Mouse (Mus musculus): ENCODE measurements around the gene Sstr5. TPM values are rescaled to one million over a fixed set of nuclear protein-coding genes. Genes with fewer than 3 reads are reported as not detected.

The Sstr5 gene
- polyA plus RNA-seq, 1 experiment from 2014 or later: 0.36 TPM

- no peaks in the 10 kb centered on the region for H3K27me3 ChIP-seq (ENCODE audit: control insufficient read depth, insufficient read depth, low read length)
- no peak overlapping the region for H3K4me3 ChIP-seq (replicated peaks; ENCODE audit: low read depth, low read length)
- no peaks in the 10 kb centered on the region for H3K36me3 ChIP-seq (ENCODE audit: control insufficient read depth, insufficient read depth, low read length)
- no peak overlapping the region for H3K4me2 ChIP-seq (ENCODE audit: low read length)
- ATAC-seq (ENCODE audit: low FRiP score, low TSS enrichment): no peak
- H3K27ac ChIP-seq (replicated peaks; ENCODE audit: low read depth, low read length): no peak overlapping the region
- 71% methylated on average over 5 of the region's 5 CpGs for WGBS
- no peaks in the 10 kb centered on the region for H3K9me3 ChIP-seq (ENCODE audit: control insufficient read depth, low read length)
- no peak for DNase-seq
- 0 out of 2 replicates have a peak, but pooled peaks cover 7% of the 10 kb centered on the region for H3K4me1 ChIP-seq (ENCODE audit: control insufficient read depth, insufficient read depth, low read length)
- no peak overlapping the region for H3K9ac ChIP-seq (replicated peaks; ENCODE audit: low read length)
Observed at GRCm38 (mm10) chr17:25452246-25452965, 44.7 kb downstream of the Sstr5 start.

GRCm38 (mm10) chr17:25450329-25450728 lies 46.8 kb downstream of the Sstr5 start:
- no peak overlapping the region for H3K4me2 ChIP-seq (ENCODE audit: low read length)
- DNase-seq (no peak), ATAC-seq (ENCODE audit: low FRiP score, low TSS enrichment) (no peak)
- H3K27me3 ChIP-seq (ENCODE audit: control insufficient read depth, insufficient read depth, low read length): no peaks in the 10 kb centered on the region
- H3K4me3 ChIP-seq (replicated peaks; ENCODE audit: low read depth, low read length): no peak overlapping the region
- no peak overlapping the region for H3K9ac ChIP-seq (replicated peaks; ENCODE audit: low read length)
- H3K4me1 ChIP-seq (ENCODE audit: control insufficient read depth, insufficient read depth, low read length): 0 out of 2 replicates have a peak, but pooled peaks cover under 1% of the 10 kb centered on the region
- no peaks in the 10 kb centered on the region for H3K9me3 ChIP-seq (ENCODE audit: control insufficient read depth, low read length)
- no peaks in the 10 kb centered on the region for H3K36me3 ChIP-seq (ENCODE audit: control insufficient read depth, insufficient read depth, low read length)
- no peak overlapping the region for H3K27ac ChIP-seq (replicated peaks; ENCODE audit: low read depth, low read length)
- WGBS: 67% methylated on average over 4 of the region's 4 CpGs

- 85% methylated on average over 12 of the region's 12 CpGs for WGBS
- H3K9ac ChIP-seq (replicated peaks; ENCODE audit: low read length): no peak overlapping the region
- DNase-seq (no peak), ATAC-seq (ENCODE audit: low FRiP score, low TSS enrichment) (no peak)
- H3K4me2 ChIP-seq (ENCODE audit: low read length): no peak overlapping the region
- H3K27ac ChIP-seq (replicated peaks; ENCODE audit: low read depth, low read length): no peak overlapping the region
- H3K4me1 ChIP-seq (ENCODE audit: control insufficient read depth, insufficient read depth, low read length): 0 out of 2 replicates have a peak, but pooled peaks cover 4% of the 10 kb centered on the region
- H3K36me3 ChIP-seq (ENCODE audit: control insufficient read depth, insufficient read depth, low read length): no peaks in the 10 kb centered on the region
- H3K4me3 ChIP-seq (replicated peaks; ENCODE audit: low read depth, low read length): no peak overlapping the region
- H3K27me3 ChIP-seq (ENCODE audit: control insufficient read depth, insufficient read depth, low read length): no peaks in the 10 kb centered on the region
- no peaks in the 10 kb centered on the region for H3K9me3 ChIP-seq (ENCODE audit: control insufficient read depth, low read length)
Observed at GRCm38 (mm10) chr17:25447865-25448264, 49.2 kb downstream of the Sstr5 start.

GRCm38 (mm10) chr17:25445841-25446240 lies 51.2 kb downstream of the Sstr5 start:
- Histone ChIP-seq H3K4me3 (replicated peaks; ENCODE audit: low read depth, low read length) (no peak overlapping the region), H3K9ac (replicated peaks; ENCODE audit: low read length) (no peak overlapping the region), H3K27me3 (ENCODE audit: control insufficient read depth, insufficient read depth, low read length) (no peaks in the 10 kb centered on the region), H3K4me2 (ENCODE audit: low read length) (no peak overlapping the region), H3K4me1 (ENCODE audit: control insufficient read depth, insufficient read depth, low read length) (0 out of 2 replicates have a peak, but pooled peaks cover 4% of the 10 kb centered on the region), H3K36me3 (ENCODE audit: control insufficient read depth, insufficient read depth, low read length) (no peaks in the 10 kb centered on the region), H3K27ac (replicated peaks; ENCODE audit: low read depth, low read length) (no peak overlapping the region), H3K9me3 (ENCODE audit: control insufficient read depth, low read length) (no peaks in the 10 kb centered on the region)
- 91% methylated on average over 3 of the region's 3 CpGs for WGBS
- ATAC-seq (ENCODE audit: low FRiP score, low TSS enrichment) (no peak), DNase-seq (no peak)

- WGBS: 54% methylated on average over 4 of the region's 4 CpGs
- ATAC-seq (ENCODE audit: low FRiP score, low TSS enrichment) (no peak), DNase-seq (peak; percentile 27)
- H3K4me1 ChIP-seq (ENCODE audit: control insufficient read depth, insufficient read depth, low read length): 0 out of 2 replicates have a peak, but pooled peaks cover 4% of the 10 kb centered on the region
- H3K36me3 ChIP-seq (ENCODE audit: control insufficient read depth, insufficient read depth, low read length): no peaks in the 10 kb centered on the region
- H3K4me3 ChIP-seq (replicated peaks; ENCODE audit: low read depth, low read length): no peak overlapping the region
- no peak overlapping the region for H3K9ac ChIP-seq (replicated peaks; ENCODE audit: low read length)
- H3K27ac ChIP-seq (replicated peaks; ENCODE audit: low read depth, low read length): no peak overlapping the region
- H3K27me3 ChIP-seq (ENCODE audit: control insufficient read depth, insufficient read depth, low read length): no peaks in the 10 kb centered on the region
- no peak overlapping the region for H3K4me2 ChIP-seq (ENCODE audit: low read length)
- H3K9me3 ChIP-seq (ENCODE audit: control insufficient read depth, low read length): no peaks in the 10 kb centered on the region
Observed at GRCm38 (mm10) chr17:25445074-25445473, 52.0 kb downstream of the Sstr5 start.

GRCm38 (mm10) chr17:25442889-25443288 lies 54.2 kb downstream of the Sstr5 start:
- no peak for DNase-seq
- 83% methylated on average over 3 of the region's 3 CpGs for WGBS
- ATAC-seq (ENCODE audit: low FRiP score, low TSS enrichment): no peak
- no peaks in the 10 kb centered on the region for H3K36me3 ChIP-seq (ENCODE audit: control insufficient read depth, insufficient read depth, low read length)
- no peak overlapping the region for H3K4me3 ChIP-seq (replicated peaks; ENCODE audit: low read depth, low read length)
- no peak overlapping the region for H3K27ac ChIP-seq (replicated peaks; ENCODE audit: low read depth, low read length)
- H3K4me1 ChIP-seq (ENCODE audit: control insufficient read depth, insufficient read depth, low read length): 0 out of 2 replicates have a peak, but pooled peaks cover 4% of the 10 kb centered on the region
- H3K4me2 ChIP-seq (ENCODE audit: low read length): no peak overlapping the region
- no peaks in the 10 kb centered on the region for H3K9me3 ChIP-seq (ENCODE audit: control insufficient read depth, low read length)
- H3K27me3 ChIP-seq (ENCODE audit: control insufficient read depth, insufficient read depth, low read length): no peaks in the 10 kb centered on the region
- H3K9ac ChIP-seq (replicated peaks; ENCODE audit: low read length): no peak overlapping the region

- Histone ChIP-seq H3K4me3 (replicated peaks; ENCODE audit: low read depth, low read length) (no peak overlapping the region), H3K4me1 (ENCODE audit: control insufficient read depth, insufficient read depth, low read length) (0 out of 2 replicates have a peak, but pooled peaks cover 4% of the 10 kb centered on the region), H3K36me3 (ENCODE audit: control insufficient read depth, insufficient read depth, low read length) (no peaks in the 10 kb centered on the region), H3K4me2 (ENCODE audit: low read length) (no peak overlapping the region), H3K9ac (replicated peaks; ENCODE audit: low read length) (no peak overlapping the region), H3K27me3 (ENCODE audit: control insufficient read depth, insufficient read depth, low read length) (no peaks in the 10 kb centered on the region), H3K9me3 (ENCODE audit: control insufficient read depth, low read length) (no peaks in the 10 kb centered on the region), H3K27ac (replicated peaks; ENCODE audit: low read depth, low read length) (no peak overlapping the region)
- ATAC-seq (ENCODE audit: low FRiP score, low TSS enrichment) (no peak), DNase-seq (no peak)
- WGBS: 79% methylated on average over 6 of the region's 6 CpGs
Observed at GRCm38 (mm10) chr17:25441417-25441816, 55.7 kb downstream of the Sstr5 start.
